Mouse (Mus musculus) brain, embryonic 14.5 days (tissue): Measurements from ENCODE around the gene Abl2.

Experiments
- CTCF ChIP-seq: fragments of 200-500 bp; IDR thresholded peaks from 2 replicates; pipeline ENCODE4 v1.5.1; 2012; ENCODE audit warnings: inconsistent platforms, mild to moderate bottlenecking, moderate library complexity, borderline replicate concordance; ENCODE audit not compliant: insufficient read depth, insufficient read length; ENCODE audit errors: extremely low read depth
- POLR2A ChIP-seq: fragments of 200-500 bp; IDR thresholded peaks from 2 replicates; pipeline ENCODE4 v1.6.1; 2012; ENCODE audit warnings: mild to moderate bottlenecking, inconsistent platforms, borderline replicate concordance; ENCODE audit not compliant: poor library complexity, insufficient read depth, insufficient read length, severe bottlenecking; ENCODE audit errors: extremely low read depth

GRCm38 (mm10) chr1:156617811-156618210 lies 59.2 kb downstream of the Abl2 start:
- TF ChIP-seq POLR2A (no peak), CTCF (no peak)
